Mouse (Mus musculus) adrenal gland, adult (tissue): Measurements from ENCODE around the gene Dbh.
A peak's percentile ranks its signal among the peaks of the same experiment; 100 is the strongest.

Experiments
- DNase-seq, 2 experiments: peaks; one replicate each; pipeline ENCODE4 v3.0.0; 2022 to 2023; ENCODE audit warnings: low spot score in 1 of 2; ENCODE audit not compliant: inconsistent age in 2 of 2

Gene Dbh

DNA sequence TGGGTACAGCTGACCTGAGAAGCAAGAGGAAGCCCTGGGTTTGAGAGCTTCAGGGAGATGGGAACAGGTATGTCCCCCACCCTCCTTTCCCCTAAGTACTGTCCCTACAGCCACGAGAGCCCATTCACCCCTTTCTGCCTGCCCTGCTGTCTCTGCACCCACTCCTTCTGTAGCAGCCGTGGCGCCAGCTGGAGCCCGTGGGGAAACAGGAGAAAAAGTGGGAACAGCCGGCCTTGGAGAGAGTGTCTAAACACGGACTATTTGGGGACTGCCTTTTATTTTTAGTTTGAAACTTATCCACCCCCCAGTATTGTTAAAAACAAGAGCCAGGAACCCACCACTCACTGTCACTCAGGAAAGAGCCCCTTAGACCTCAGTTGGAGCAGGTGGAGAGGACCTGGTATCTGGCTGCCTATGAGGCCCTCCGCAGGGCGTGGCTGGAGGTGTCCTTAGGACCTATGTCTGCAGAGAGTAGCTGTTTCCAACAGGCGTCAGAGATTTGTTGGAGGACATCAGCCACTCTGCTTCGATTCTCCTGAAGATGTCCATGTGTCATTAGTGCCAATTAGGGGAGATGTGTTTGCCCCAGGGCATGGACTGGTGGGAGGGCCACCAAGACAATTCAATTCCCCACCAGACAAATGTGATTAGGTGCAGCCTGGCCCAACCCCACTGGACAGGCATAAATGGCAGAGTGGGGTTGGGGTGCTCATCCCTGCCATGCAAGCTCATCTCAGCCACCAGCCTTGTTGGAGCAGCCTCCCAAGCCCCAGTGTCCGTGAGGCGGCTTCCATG, at the start of gene Dbh:
Gene Dbh, plus strand, starts transcription at position 438 of the 795 bp plus-strand sequence.
- DNase-seq = peak; percentile 74 to 77

- no peak for DNase-seq
These were observed 46.6 kb upstream of the Dbh start for GRCm38 (mm10) chr2:27118452-27118851.

DNA sequence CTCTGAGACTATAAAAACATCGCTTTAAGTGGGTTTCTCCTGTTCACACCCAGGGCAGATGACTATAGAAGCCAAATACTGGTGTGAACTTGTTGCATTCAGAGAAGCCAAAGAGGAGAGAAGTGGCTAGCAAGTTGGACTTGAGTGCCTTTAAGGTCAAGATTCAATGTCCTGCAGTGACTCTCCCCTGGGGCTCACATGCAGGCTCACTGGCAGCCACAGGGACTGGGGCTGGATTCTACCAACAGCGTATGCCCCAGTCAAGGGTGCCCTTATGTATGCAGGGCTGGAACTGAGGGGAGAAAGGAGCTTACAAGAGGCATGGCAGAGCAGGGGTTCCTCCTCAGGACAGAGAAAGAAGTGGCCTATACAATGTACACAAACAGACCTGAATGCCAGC, 45.3 kb upstream of the Dbh start:
- peak in 1 of 2 experiments; percentile 31 for DNase-seq

- no peak for DNase-seq
These were observed 44.8 kb upstream of the Dbh start for GRCm38 (mm10) chr2:27120241-27120641.

- no peak for DNase-seq
These were observed 43.2 kb upstream of the Dbh start for GRCm38 (mm10) chr2:27121626-27122355.

GRCm38 (mm10) chr2:27122578-27122977, 42.5 kb upstream of the Dbh start:
- no peak for DNase-seq

DNA sequence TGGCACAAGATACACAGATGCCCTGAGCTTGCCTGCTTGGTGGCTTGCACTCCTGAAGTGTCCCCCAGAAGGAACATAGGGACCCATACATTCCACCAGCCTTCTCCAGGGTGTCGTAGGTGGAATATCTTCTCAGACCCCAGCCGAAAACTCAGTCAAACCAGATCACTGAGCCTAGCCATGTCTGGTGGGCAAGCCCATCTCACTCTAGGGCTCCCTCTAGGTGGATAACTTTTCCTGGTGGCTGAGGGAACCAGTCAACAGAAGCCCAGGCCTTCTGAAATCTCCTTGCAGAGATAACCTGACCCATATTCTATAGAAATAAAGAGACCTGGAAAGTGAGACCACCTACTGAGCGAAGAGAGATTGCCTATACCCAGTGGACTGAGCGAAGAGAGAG, 41.9 kb upstream of the Dbh start:
- no peak for DNase-seq

DNA sequence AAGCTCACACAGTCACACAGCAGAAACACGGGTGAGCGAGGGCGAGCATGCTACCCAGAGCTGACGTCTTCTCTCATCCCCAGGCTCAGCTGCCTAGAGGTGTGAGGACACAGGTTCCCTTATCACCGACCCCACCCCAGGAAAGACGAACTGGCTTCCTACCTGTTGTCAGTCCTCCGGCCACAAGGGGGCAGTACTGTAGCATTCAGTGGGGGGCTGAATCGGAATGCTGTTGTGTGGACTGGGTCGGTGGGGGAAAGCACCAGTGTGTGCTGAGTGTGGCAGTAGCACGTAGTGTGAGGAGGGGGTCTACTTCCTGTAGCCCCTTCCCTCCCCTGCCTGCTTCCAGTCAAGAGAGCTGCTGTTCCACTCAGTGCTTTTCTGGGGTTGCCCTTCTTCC, 39.1 kb upstream of the Dbh start:
- peak; percentile 47 to 87 for DNase-seq

DNA sequence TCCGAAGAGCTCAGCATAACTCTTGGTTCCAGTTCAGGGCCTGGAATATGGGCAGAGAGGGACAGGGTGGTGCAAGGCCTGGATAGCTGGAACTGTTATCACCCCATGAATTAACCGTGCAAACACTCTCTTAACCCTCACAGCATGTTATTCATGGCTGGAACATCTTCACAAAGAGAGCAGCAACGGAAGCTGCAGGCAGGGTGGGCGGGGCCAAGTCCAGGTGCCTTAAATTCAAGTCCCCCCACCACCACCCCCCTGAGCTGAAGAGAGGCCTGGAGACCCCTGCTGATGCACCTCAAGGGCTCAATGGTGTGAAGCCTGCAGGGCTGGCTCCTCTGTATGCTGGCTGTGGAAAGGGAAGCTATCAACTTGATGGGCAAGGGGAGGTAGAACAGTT, 38.5 kb upstream of the Dbh start:
- DNase-seq = no peak

GRCm38 (mm10) chr2:27128990-27129389, 36.0 kb upstream of the Dbh start:
- DNase-seq = no peak

GRCm38 (mm10) chr2:27135935-27136334, 29.1 kb upstream of the Dbh start:
- DNase-seq = no peak

GRCm38 (mm10) chr2:27136336-27136735, 28.7 kb upstream of the Dbh start:
- no peak for DNase-seq

DNA sequence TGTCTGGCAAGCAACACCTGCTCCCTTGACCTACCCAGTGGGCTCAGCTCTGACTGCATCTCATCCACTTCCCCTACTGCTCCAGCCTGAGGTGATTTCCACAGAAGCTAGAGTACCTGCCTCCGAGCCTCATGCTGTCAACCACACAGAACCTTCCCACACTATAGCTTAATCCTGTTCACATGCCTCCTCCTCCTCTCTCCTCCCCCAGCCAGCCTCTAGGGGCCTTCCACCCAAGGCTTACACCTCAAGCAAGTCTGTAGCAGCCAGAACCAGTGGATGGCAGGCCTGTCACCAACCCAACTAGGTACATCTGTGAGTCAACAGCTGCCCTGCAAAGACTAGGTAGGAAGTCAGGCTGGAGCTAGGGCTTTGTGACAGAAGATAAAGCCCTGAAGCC, 28.2 kb upstream of the Dbh start:
- no peak for DNase-seq

DNA sequence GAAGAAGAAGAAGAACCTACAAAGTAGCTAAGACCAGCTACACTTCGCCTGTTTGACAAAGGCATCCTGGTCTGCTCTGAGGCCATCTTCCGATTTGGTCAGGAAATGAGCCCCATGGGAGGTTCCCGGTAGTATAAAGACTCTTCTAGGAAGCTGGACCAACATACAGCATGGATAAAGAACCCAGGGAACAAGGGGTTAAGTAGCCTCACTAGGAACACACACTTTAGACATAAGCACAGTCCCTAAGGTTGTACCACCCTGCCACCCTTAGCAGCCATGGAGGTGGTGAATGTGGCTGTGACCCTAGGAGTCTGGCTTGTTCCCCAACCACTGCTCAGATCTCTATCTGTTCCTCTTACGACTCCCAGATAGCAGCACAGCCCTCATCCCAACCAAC, 26.7 kb upstream of the Dbh start:
- DNase-seq = no peak

DNA sequence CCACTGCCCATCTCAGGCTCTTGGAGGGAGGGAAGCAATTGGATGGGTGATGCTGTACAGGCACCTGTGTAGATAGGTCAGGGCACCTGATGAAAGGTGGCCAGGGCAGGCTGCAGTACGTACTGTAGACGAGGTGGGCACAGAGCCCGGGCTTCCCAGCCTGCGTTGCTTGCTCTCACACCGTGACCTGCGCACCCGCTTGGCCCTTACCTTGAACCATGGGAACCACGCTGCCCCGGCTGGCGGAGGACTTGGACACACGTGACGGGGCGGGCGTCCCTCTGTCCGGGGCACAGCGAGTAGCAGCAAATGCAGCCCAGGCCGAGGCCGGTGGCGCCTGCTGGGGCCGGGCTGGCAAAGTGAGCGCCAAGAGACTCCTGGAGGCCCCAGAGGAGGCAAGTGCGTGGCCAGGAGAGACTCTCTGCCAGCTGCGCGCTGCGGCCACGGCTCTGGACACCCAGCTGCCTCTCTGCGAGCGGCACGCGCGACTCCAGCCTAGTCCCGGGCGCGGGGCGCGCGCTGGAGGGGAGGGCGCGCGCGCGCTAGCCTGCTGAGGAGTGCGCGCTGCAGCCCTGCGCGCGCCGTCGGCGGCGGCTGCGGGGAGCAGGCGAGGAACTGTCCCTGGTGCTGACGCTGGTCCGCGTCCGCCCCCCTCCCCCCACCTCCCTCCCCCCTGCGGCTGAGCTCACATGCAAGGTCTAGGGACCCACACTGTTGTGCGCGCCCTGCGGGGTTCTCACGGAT, 22.9 kb upstream of the Dbh start, which contains the start of gene Fam163b:
Gene Fam163b, minus strand, starts transcription at position 542 of the 744 bp plus-strand sequence.
- peak; percentile 41 to 66 for DNase-seq

DNA sequence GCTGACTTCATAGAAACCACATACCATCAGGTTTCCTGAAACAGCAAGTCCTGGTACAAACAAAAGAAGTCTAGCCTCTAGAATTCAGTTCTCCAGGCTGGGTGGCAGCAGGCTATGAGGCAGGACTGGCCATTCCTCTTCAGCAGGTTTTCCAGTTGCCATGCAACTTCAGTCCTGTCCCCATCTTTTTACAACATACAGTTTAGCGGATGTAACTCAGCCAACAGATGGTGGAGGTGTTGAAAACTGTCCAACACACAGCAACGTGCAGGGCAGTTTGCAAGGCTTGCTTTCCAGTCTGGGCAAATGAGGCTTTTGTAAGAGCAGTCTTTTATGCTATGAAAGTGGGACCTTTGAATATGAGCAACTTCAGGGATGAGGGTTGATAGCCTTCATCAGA, 20.1 kb upstream of the Dbh start:
- DNase-seq = no peak

DNA sequence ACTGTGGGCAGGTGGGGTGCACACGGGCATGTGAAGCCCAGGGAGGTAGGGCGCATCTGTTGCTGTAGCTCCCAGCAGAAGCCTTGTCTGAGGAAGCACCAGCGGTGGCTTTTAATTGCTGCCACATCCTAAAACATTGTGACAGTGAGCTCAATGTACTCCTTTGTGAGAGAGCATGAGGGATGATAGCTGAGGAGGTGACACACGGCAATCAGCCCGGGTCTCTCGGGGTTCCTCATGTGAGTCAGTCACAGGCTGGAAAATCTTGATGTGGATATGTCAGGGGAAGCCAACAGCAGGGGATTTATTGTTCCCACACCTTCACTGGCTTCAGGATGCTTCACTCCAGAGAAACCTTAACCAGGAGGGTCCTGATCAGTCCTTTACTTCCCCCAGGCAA, 18.2 kb upstream of the Dbh start:
- no peak for DNase-seq

GRCm38 (mm10) chr2:27149457-27149856, 15.6 kb upstream of the Dbh start:
- DNase-seq = no peak

GRCm38 (mm10) chr2:27154466-27155185, 10.4 kb upstream of the Dbh start:
- DNase-seq = no peak

- peak; percentile 69 to 72 for DNase-seq
These were observed 8.4 kb upstream of the Dbh start for GRCm38 (mm10) chr2:27156596-27156995.

- peak; percentile 26 to 72 for DNase-seq
These were observed 3.5 kb upstream of the Dbh start for GRCm38 (mm10) chr2:27161526-27161925.
